Mouse (Mus musculus) spleen, adult 12 weeks (tissue): ENCODE measurements around the gene Brox.

Experiments used
- DNase-seq: peaks from one replicate; pipeline ENCODE4 v3.0.0; 2022; ENCODE audit warnings: low spot score

Gene Brox

DNA sequence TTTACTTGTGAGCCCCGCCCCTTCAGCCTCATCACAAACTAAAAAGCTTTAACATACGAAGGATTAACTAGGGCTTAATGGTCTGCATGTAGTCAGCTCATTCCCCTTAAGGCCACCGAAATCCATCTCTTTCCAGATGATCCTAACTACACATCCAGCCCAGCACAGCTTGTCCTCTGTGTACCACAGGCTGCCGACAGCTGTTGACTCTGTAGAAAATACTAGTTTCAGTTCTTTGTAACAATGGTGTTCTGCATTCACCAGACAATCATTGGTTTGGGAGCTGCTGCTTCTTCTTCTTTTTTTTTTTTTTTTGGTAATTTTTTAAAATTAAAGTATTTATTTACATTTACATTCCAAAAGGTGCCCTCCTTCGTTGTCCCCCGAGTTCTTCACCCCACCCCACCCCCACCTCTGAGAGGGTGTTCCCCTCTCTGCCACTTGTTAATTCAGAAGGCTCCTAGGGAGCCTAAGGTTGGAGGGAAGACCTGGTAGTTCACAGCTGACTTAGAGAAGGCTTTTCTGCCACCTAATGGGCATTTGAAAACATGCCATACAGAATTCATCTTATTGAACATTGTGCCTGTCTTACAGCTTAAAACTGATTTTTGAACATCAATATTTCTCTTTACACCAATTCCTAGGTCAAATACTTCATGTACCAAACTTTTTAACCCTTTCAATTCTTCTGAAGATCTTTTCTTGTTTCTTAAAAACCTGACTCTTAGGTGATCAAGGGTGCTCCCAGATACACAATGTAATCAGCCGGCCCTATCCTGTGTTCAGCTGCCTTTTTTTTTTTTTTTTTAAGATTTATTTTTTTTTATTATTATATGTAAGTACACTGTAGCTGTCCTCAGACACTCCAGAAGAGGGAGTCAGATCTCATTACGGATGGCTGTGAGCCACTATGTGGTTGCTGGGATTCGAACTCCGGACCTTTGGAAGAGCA is 23.9 kb downstream of the Brox start:
- DNase-seq: no peak

DNA sequence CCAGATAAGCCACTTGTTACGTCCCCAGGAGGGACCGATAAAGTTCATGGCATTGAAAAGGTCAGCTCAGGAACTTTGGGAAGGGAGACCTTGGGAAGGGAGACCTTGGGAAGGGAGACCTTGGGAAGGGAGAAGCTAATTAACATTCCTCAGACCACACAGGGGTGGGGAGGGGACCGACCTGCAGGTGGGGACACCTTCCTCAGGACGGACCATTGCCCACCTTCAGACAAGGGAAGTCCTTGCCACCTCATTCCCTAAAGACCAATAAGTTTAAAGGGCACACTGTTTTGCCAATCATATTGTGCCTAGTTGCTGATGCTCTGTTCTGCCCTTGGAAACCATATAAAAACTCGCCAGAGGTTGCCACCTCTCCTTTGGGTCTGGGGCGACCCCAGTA is 29.4 kb downstream of the Brox start:
- no peak for DNase-seq

DNA sequence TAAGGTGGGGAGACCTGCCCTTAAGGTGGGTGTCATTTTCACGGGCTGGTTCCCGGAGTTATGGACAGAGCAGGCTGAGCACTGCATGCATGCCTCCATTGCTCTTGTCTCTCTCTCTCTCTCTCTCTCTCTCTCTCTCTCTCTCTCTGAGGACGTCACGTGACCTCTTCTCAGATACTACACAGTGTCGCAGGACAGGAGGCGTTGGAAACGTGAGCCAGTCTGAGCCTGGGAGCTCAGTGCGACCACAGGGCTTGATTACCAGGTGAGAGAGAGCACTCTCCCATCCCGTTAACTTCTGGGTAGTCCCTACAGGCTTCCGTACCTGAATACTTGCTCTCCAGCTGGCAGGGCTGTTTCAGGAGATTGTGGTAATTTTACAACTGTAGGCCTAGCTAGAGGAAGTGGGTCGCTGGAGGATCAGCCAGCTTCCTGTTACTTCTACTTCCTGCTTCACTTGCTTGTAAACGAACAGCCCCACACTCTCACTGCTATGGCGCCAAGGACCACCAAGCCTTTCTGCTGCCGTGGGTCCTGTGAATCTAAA is 31.1 kb downstream of the Brox start:
- DNase-seq: no peak

- no peak for DNase-seq
Observed at GRCm38 (mm10) chr1:183264145-183265008, 32.7 kb downstream of the Brox start.

- DNase-seq: no peak
Observed at GRCm38 (mm10) chr1:183252574-183252973, 44.5 kb downstream of the Brox start.

DNA sequence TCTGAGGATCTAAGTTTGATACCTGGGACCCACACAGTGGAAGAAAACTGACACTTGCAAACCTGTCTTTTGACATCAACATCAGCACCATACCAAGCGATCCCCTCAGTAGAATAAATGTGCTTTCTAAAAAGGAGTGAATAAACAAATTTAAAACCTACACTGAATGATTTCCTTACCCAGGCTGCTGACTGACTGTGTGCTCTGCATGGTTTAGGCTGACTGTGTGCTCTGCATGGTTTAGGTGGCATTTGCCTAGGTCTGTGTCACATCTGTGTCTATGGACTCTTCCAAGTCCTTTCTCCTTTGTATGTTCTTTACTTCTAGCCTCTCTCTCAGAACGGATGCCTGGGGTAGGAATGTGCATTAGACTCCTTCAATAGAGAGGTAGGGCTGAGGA is 45.3 kb downstream of the Brox start:
- no peak for DNase-seq

DNA sequence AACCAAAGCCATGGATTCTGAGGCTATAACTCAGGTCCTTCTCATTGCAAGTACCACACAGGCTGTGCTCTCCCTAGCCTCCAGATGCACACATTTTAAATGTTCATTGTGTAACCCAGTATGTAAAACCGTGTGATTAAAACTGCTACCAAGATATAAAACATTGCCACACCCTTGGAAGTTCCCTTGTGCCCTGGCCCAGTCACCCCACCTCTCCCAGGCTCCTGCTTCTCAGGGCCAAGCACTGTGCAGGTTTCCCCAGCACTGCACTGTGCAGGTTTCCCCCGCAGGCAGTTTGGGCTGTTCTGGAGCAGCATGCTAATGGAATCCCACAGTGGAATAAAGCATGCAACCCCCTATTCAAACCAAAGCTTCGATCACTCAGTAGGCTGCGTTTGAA is 46.5 kb downstream of the Brox start:
- no peak for DNase-seq

- DNase-seq: no peak
Observed at GRCm38 (mm10) chr1:183248144-183248543, 48.9 kb downstream of the Brox start.

- DNase-seq: no peak
Observed at GRCm38 (mm10) chr1:183243293-183243692, 53.8 kb downstream of the Brox start.

- no peak for DNase-seq
Observed at GRCm38 (mm10) chr1:183237901-183238300, 59.2 kb downstream of the Brox start.

DNA sequence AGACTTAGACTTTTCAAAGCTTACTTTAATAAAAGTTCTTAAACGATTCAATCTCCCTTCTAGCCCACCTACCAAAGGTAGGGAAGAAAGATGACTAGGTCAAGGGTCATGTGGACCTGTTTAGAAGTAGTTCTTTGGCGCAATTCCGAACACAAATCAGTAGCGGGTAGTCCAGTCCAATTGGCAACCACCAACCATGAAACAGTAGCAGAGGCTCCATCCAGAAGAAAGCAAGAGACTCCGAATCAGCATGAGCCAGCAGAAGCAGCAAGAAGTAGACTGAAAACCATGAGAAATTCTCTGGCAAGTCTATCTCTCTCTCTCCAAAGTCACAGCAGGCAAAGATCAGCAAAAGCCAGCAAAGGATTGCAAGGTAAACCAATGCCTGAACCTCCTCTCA is 60.6 kb downstream of the Brox start:
- no peak for DNase-seq

DNA sequence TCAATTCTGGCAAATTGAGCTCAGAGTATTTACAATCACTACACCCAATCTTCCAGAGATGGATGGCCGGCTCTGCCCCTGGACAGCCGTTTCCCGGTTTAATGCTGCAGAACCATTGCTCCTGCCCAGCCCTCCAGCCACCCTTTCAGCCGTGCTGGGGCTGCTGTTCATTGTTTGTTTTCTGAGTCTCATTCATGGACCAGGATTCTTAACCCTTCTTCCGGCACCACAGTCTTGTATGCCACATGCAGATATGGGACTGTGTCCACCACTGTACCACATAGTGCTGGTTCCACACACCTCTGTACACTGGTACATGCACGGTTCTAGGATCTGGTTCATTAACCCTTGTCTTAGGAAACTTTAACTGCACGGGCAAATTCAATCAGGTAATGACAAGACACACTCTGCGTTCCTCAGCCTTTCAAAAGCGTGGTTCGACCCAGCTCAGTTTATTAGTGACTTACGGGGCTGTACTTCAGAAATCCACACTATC is 63.3 kb downstream of the Brox start:
- no peak for DNase-seq

DNA sequence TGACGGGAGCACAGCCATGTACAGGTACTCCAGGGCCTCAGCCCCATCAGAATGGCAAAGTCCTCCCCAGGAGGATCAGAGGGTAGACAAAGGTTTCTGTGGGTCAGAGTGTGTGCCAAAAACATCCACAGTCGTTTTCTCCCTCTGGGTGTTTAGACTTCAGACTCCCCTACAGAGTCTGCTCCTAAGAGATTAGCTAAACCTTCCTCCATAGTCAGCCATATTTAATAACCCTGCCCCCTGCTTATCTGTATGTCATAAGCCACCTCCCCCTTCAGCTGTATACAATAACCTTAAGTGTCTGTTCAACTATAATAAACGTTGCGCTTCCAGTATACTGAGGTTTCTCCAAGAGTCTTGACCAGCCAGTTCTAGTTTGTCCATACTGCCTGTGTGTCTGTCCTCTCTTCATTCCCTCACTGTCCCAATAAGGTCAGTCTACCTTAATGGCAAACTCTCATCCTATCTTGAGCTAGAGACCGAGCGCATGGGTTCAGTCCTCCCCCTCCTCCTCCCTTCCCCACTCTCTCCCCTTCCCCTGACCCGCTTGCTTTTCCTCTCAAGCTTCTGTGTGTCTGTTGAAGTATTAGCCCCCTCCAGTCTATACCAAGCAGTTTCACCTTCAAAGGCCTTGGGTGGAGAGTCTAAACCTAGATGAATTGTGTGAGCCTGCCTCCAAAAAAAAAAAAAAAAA is 63.9 kb downstream of the Brox start:
- DNase-seq: no peak

DNA sequence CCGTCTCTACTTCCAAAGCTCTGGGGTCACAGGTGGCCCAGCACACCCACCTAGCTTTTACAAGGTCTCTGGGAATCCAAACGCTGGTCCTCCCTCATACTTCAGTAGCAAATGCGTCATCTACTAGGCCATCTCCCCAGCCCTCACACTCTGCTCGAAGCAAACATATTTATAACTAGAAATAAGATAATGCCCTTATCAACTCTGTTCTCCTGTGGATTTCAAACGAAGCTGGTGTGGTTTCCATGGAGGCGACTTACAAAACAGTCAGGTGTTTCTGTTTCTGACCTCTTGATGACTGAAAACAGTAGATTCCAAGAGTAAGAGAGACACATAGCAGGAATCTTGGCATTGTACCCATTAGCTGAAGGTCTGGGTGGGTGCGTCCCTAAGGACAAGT is 69.6 kb downstream of the Brox start:
- no peak for DNase-seq
